Mouse (Mus musculus) spleen, adult 2 months (tissue): ENCODE data around the gene Pax3.

Source experiments
- CTCF ChIP-seq: fragments of 200-500 bp; IDR thresholded peaks from 2 replicates; pipeline ENCODE4 v1.5.1; 2011; ENCODE audit warnings: mild to moderate bottlenecking, inconsistent platforms; ENCODE audit not compliant: insufficient read depth, insufficient read length, insufficient replicate concordance; ENCODE audit errors: extremely low read depth
- POLR2A ChIP-seq: fragments of 200-500 bp; IDR thresholded peaks from 2 replicates; pipeline ENCODE4 v1.6.1; 2011; ENCODE audit warnings: low read depth, low read length, inconsistent platforms

DNA sequence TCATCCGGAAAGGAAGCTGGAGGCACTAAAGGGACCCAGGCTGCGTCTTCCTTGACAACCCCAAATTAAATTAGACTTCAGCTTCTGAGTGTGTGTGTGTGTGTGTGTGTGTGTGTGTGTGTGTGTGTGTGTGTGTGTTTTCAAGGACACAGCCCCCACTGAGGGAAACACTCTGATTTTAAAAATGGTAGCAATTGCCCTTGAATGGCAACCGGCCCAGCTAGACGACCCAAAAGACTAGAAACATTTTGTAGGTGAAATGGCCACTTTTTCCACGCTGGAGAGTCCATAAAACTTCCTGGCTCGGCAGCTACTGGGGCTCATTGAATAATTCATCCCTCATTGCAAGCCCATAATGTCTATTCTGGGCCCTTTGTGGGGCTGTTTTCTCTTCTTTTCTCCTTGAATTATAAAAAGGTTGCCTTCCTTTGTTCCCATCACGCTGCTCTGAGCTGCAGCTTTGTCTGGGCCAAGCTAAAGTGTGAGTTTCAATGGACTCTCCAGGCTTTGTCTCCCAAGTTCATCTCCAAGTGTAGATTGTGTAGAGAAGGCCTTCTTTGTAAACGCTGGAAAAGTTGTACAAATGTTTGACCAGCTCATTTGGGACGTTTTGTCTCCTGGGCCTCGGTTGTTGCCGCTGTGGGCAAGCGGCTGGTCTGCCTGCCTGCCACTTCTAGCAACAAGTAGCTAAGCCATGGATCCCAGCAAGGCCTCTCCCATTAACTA is 6.4 kb downstream of the Pax3 start:
- TF ChIP-seq CTCF (no peak), POLR2A (no peak)
